Comparison of ENCODE assay signal across 28 mouse cellular contexts in the genomic region with DNA sequence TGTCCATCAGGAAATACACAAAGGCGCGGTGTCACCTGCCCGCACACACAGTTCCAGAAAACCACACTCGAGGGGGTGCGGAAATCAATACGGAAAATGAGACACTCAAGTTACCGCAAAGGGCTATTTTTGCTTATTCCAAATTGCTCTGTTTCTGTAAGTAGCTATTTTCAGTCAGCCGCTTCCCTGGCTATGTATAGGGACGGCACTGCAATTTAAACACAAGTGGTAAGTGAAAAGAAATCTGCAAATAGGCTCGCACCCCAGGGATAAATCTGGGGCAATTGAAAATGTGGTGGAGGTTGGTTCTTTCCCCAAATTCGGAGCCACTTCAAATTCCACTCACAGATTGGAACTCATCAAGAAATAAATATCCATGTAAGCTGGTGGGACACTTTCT.
DNase-seq lines count a peak whose midpoint lies in the region; ATAC-seq and TF ChIP-seq lines count a peak whose summit lies in the region.
"Had no signal": no experiment of that assay in that cellular context is flagged by ENCODE, and none has a peak within 500 bp of the region (broad histone marks: within the 10 kb centered on the region; RNA-seq: fewer than 3 reads in every experiment).

No protein-coding gene starts in this region.

- no peak for TF ChIP-seq POLR2A in olfactory bulb, adult 2 months (IDR thresholded peaks at IDR 0.05; ENCODE audit: insufficient read depth, low read depth, low read length)
- TF ChIP-seq POLR2A in cerebellum, adult 2 months (IDR thresholded peaks at IDR 0.05; ENCODE audit: borderline replicate concordance, insufficient read depth, low read length), result no peak

- H3K9ac ChIP-seq in forebrain, postnatal 0 days, result no peak overlapping the region
- H3K9ac ChIP-seq in forebrain, embryonic 12.5 days, result no peak overlapping the region
- H3K9ac ChIP-seq: hindbrain, embryonic 15.5 days; limb, embryonic 15.5 days; midbrain, embryonic 12.5 days; neural tube, embryonic 13.5 days; stomach, embryonic 15.5 days had no signal

- H3K9me3 ChIP-seq in forebrain, postnatal 0 days (ENCODE audit: low read length), result no peaks in the 10 kb centered on the region
- H3K9me3 ChIP-seq in forebrain, embryonic 12.5 days, result no peaks in the 10 kb centered on the region
- H3K9me3 ChIP-seq: G1E; hindbrain, embryonic 10.5 days; hindbrain, embryonic 15.5 days; limb, embryonic 10.5 days; limb, embryonic 15.5 days; midbrain, embryonic 12.5 days; neural tube, embryonic 13.5 days; stomach, embryonic 15.5 days had no signal

- ATAC-seq in forebrain, postnatal 0 days, result no peak
- ATAC-seq in forebrain, embryonic 12.5 days (ENCODE audit: low FRiP score), result no peak
- ATAC-seq: forebrain, embryonic 14.5 days; inflammation-experienced regulatory T-cells, adult 6 months; lung, postnatal 0 days had no signal

- no peak overlapping the region for H3K4me2 ChIP-seq in forebrain, postnatal 0 days (ENCODE audit: low read depth)
- no peak overlapping the region for H3K4me2 ChIP-seq in forebrain, embryonic 12.5 days
- H3K4me2 ChIP-seq: hindbrain, embryonic 15.5 days; limb, embryonic 15.5 days; midbrain, embryonic 12.5 days; neural tube, embryonic 13.5 days; stomach, embryonic 15.5 days had no signal

- intact Hi-C loops in left cerebral cortex, postnatal 4 days (cut with DNase I), result no loop called here

- DNase-seq in forebrain, postnatal 0 days, result peak; percentile 23
- DNase-seq in left cerebral cortex, adult 9 months (ENCODE audit: low spot score in 2 of 2), result peak; percentile 33 to 43
- no peak for DNase-seq in left cerebral cortex, postnatal 4 days
- peak; percentile 41 for DNase-seq in right cerebral cortex, adult 18-20 months
- DNase-seq in right cerebral cortex, postnatal 14 days, result no peak
- DNase-seq in cerebellum, adult 2 months, result no peak
- DNase-seq: adrenal gland, postnatal 10 days; cerebellum, adult 11 months; cerebellum, adult 9-11 months; gastrocnemius, postnatal 14 days; heart, postnatal 14 days; lung, postnatal 4 days; retina, postnatal 1 day; thymus, postnatal 14 days had no signal

- no peak for TF ChIP-seq CTCF in forebrain, postnatal 0 days (IDR thresholded peaks at IDR 0.05; ENCODE audit: low read depth)
- no peak for TF ChIP-seq CTCF in olfactory bulb, adult 2 months (IDR thresholded peaks at IDR 0.05; ENCODE audit: insufficient read depth, low read depth, low read length)
- no peak for TF ChIP-seq CTCF in cerebellum, adult 2 months (IDR thresholded peaks at IDR 0.05; ENCODE audit: borderline replicate concordance, insufficient read depth, low read depth, low read length)

- no peaks in the 10 kb centered on the region for H3K4me1 ChIP-seq in forebrain, postnatal 0 days (ENCODE audit: insufficient read depth)
- no peaks in the 10 kb centered on the region for H3K4me1 ChIP-seq in forebrain, embryonic 12.5 days
- peaks cover 9% of the 10 kb centered on the region for H3K4me1 ChIP-seq in olfactory bulb, adult 2 months (ENCODE audit: control insufficient read depth, insufficient read depth, low read length)
- peaks cover 4% of the 10 kb centered on the region; the same call in 1 of the 2 replicates for H3K4me1 ChIP-seq in cerebellum, adult 2 months (ENCODE audit: control insufficient read depth, insufficient read depth, low read length)
- H3K4me1 ChIP-seq: hindbrain, embryonic 15.5 days; limb, embryonic 15.5 days; megakaryocyte, embryonic 14.5 days; midbrain, embryonic 12.5 days; stomach, embryonic 15.5 days had no signal

- H3K27me3 ChIP-seq in forebrain, postnatal 0 days (ENCODE audit: insufficient read depth, low read length), result no peaks in the 10 kb centered on the region
- H3K27me3 ChIP-seq in forebrain, embryonic 12.5 days, result 0 out of 2 replicates have a peak, but pooled peaks cover 6% of the 10 kb centered on the region
- H3K27me3 ChIP-seq in cerebellum, adult 2 months (ENCODE audit: control insufficient read depth, insufficient read depth, low read length), result no peaks in the 10 kb centered on the region; the same call in 1 of the 2 replicates
- H3K27me3 ChIP-seq: hindbrain, embryonic 15.5 days; midbrain, embryonic 12.5 days; stomach, embryonic 15.5 days had no signal

- WGBS in forebrain, postnatal 0 days, result 69% methylated on average over 11 of the region's 11 CpGs
- WGBS in forebrain, embryonic 12.5 days, result 88% methylated on average over 11 of the region's 11 CpGs
- WGBS in olfactory bulb, adult 2 months, result 33% methylated on average over 11 of the region's 11 CpGs
- 91% methylated on average over 11 of the region's 11 CpGs for WGBS in cerebellum, adult 2 months

- H3K27ac ChIP-seq in forebrain, postnatal 0 days (ENCODE audit: low read depth, low read length), result no peak overlapping the region
- H3K27ac ChIP-seq in forebrain, embryonic 12.5 days, result no peak overlapping the region
- H3K27ac ChIP-seq in olfactory bulb, adult 2 months (ENCODE audit: insufficient read depth, low read depth, low read length), result 0 out of 2 replicates have a peak overlapping the region, but pooled peaks have one; percentile 22
- H3K27ac ChIP-seq in cerebellum, adult 2 months (ENCODE audit: insufficient read depth, low read length), result no peak overlapping the region
- H3K27ac ChIP-seq: hindbrain, embryonic 10.5 days; hindbrain, embryonic 15.5 days; limb, embryonic 10.5 days; limb, embryonic 15.5 days; midbrain, embryonic 12.5 days; neural tube, embryonic 13.5 days; stomach, embryonic 15.5 days had no signal

- H3K4me3 ChIP-seq in forebrain, postnatal 0 days (ENCODE audit: low read depth, low read length), result no peak overlapping the region
- H3K4me3 ChIP-seq in forebrain, embryonic 12.5 days (replicated peaks), result no peak overlapping the region
- no peak overlapping the region for H3K4me3 ChIP-seq in olfactory bulb, adult 2 months (ENCODE audit: insufficient read depth, low read depth, low read length)
- no peak overlapping the region for H3K4me3 ChIP-seq in cerebellum, adult 2 months (replicated peaks; ENCODE audit: insufficient read depth, low read depth, low read length)
- H3K4me3 ChIP-seq: hindbrain, embryonic 10.5 days; hindbrain, embryonic 15.5 days; limb, embryonic 10.5 days; limb, embryonic 15.5 days; megakaryocyte, embryonic 14.5 days; midbrain, embryonic 12.5 days; neural tube, embryonic 13.5 days; stomach, embryonic 15.5 days had no signal

- no peaks in the 10 kb centered on the region for H3K36me3 ChIP-seq in forebrain, postnatal 0 days (ENCODE audit: insufficient read depth)
- H3K36me3 ChIP-seq in forebrain, embryonic 12.5 days (replicated peaks), result no peaks in the 10 kb centered on the region
- H3K36me3 ChIP-seq: G1E; hindbrain, embryonic 10.5 days; hindbrain, embryonic 15.5 days; limb, embryonic 10.5 days; limb, embryonic 15.5 days; midbrain, embryonic 12.5 days; neural tube, embryonic 13.5 days; stomach, embryonic 15.5 days had no signal

Comparison
In these comparisons a context has a peak if more than half of its experiments do, and no peak if none do; other contexts are left out.
1. DNase-seq: peak in forebrain, postnatal 0 days (single experiment), left cerebral cortex, adult 9 months (2 of 2) and right cerebral cortex, adult 18-20 months (single experiment); none in left cerebral cortex, postnatal 4 days (single experiment), right cerebral cortex, postnatal 14 days (single experiment) and cerebellum, adult 2 months (0 of 2).